Mouse (Mus musculus) left cerebral cortex, adult 2 months (tissue): ENCODE data around the gene Pmvk. TPM values are rescaled to one million over a fixed set of nuclear protein-coding genes. Genes with fewer than 3 reads are reported as not detected.

Experiments used
- DNase-seq, 2 experiments: peaks; one replicate each; pipeline ENCODE4 v3.0.0; 2021 to 2022; ENCODE audit warnings: low spot score in 2 of 2, mixed read lengths in 1 of 2; ENCODE audit errors: extremely low spot score in 1 of 2
- H3K27ac ChIP-seq: fragments of 200-600 bp; 2 replicates; pipeline ENCODE4 v1.8.1; 2022
- H3K4me3 ChIP-seq: fragments of 200-600 bp; 2 replicates; pipeline ENCODE4 v1.8.1; 2022
- CTCF ChIP-seq: fragments of 200-600 bp; IDR thresholded peaks from 2 replicates; pipeline ENCODE4 v1.8.1; 2022; ENCODE audit warnings: antibody characterized with exemption, mild to moderate bottlenecking, moderate library complexity
- intact Hi-C: fragments of 180-260 bp; cut with DNase I; formaldehyde crosslinking; loops from one replicate; pipeline ENCODE4 v1.15.1; 2025
- total RNA-seq, 2 experiments: library from RNA; stranded (reverse); gene quantifications; 2 replicates each; pipeline ENCODE4 v1.2.3; 2021

The Pmvk gene
- total RNA-seq, 2 experiments from 2014 or later, result 32.1 to 35.0 TPM

- intact Hi-C loops, result loop anchor here (5.0 kb wide), 1 partner anchor 871 kb away; the partner anchor contains the start of gene Slc27a3
Measured at GRCm38 (mm10) chr3:89516321-89516720, 62.0 kb downstream of the Pmvk start.

More at GRCm38 (mm10) chr3:89516321-89516720, 62.0 kb downstream of the Pmvk start:
- Histone ChIP-seq H3K4me3 (no peak overlapping the region), H3K27ac (no peak overlapping the region)
- DNase-seq, result no peak
- peak; percentile 26 for TF ChIP-seq CTCF

Other genes with a start within 250 kb of the Pmvk start
- 10 to 100 TPM; 21.2 to 21.9 TPM for gene Thbs3, start 239.4 kb upstream of the Pmvk start, total RNA-seq
- gene Mtx1, start 227.5 kb upstream of the Pmvk start, total RNA-seq, result 10 to 100 TPM; 96.2 to 99.9 TPM
- under 1 TPM; 0.29 to 0.33 TPM for gene Muc1, start 225.5 kb upstream of the Pmvk start, total RNA-seq
- 10 to 100 TPM; 63.2 to 71.4 TPM for gene Krtcap2, start 208.6 kb upstream of the Pmvk start, total RNA-seq
- 10 to 100 TPM; 82.8 to 85.1 TPM for gene Trim46, start 208.2 kb upstream of the Pmvk start, total RNA-seq
- gene Dpm3, start 195.2 kb upstream of the Pmvk start, total RNA-seq, result 10 to 100 TPM; 50.9 to 53.1 TPM
- 10 to 100 TPM; 36.0 to 38.6 TPM for gene Slc50a1, start 184.0 kb upstream of the Pmvk start, total RNA-seq
- 1 to 10 TPM; 5.5 to 5.9 TPM for gene Efna1, start 173.4 kb upstream of the Pmvk start, total RNA-seq
- 10 to 100 TPM; 49.3 to 55.0 TPM for gene Efna3, start 131.6 kb upstream of the Pmvk start, total RNA-seq
- under 1 TPM in 1 of 2 experiments, not detected in 1; 0.21 TPM for gene Efna4, start 116.5 kb upstream of the Pmvk start, total RNA-seq
- gene Adam15, start 104.5 kb upstream of the Pmvk start, total RNA-seq, result 100 to 1,000 TPM; 106 to 115 TPM
- under 1 TPM; 0.29 to 0.40 TPM for gene Dcst2, start 92.6 kb upstream of the Pmvk start, total RNA-seq
- gene Dcst1, start 89.3 kb upstream of the Pmvk start, total RNA-seq, result under 1 TPM in 1 of 2 experiments, not detected in 1; 0.28 TPM
- gene Zbtb7b, start 59.8 kb upstream of the Pmvk start, total RNA-seq, result 10 to 100 TPM; 12.4 to 13.2 TPM
- gene Lenep, start 51.7 kb upstream of the Pmvk start, total RNA-seq, result 1 to 10 TPM; 1.1 to 3.5 TPM
- gene Flad1, start 42.7 kb upstream of the Pmvk start, total RNA-seq, result 10 to 100 TPM; 34.5 to 37.8 TPM
- gene Cks1b, start 36.2 kb upstream of the Pmvk start, total RNA-seq, result 1 to 10 TPM; 1.8 to 2.3 TPM
- gene Shc1, start 36.1 kb upstream of the Pmvk start, total RNA-seq, result 10 to 100 TPM; 12.9 to 16.4 TPM
- 10 to 100 TPM; 51.0 to 54.5 TPM for gene Pygo2, start 24.3 kb upstream of the Pmvk start, total RNA-seq
- gene Pbxip1, start 17.8 kb upstream of the Pmvk start, total RNA-seq, result 10 to 100 TPM; 33.8 to 34.8 TPM
- gene Kcnn3, start 65.6 kb downstream of the Pmvk start, total RNA-seq, result 10 to 100 TPM; 18.2 to 27.3 TPM